Mouse (Mus musculus) embryonic stem cell, embryonic (primary cell): ENCODE measurements around the gene Snrpc.

Source experiments
- CTCF ChIA-PET, 4 experiments: fragments of 300-600 bp in 2 of 4; fragments of 350-600 bp in 2 of 4; sonication (Branson Sonifier 250); formaldehyde crosslinking; loops; one replicate each; lab custom pipeline; 2022; ENCODE audit warnings: inconsistent platforms in 2 of 4; lab: Charles Lee
- POLR2A ChIA-PET, 4 experiments: fragments of 300-600 bp in 2 of 4; fragments of 350-600 bp in 2 of 4; sonication (Branson Sonifier 250); formaldehyde crosslinking; loops; one replicate each; lab custom pipeline; 2022; ENCODE audit warnings: antibody characterized with exemption in 4 of 4, inconsistent platforms in 1 of 4; lab: Charles Lee

The Snrpc gene

DNA sequence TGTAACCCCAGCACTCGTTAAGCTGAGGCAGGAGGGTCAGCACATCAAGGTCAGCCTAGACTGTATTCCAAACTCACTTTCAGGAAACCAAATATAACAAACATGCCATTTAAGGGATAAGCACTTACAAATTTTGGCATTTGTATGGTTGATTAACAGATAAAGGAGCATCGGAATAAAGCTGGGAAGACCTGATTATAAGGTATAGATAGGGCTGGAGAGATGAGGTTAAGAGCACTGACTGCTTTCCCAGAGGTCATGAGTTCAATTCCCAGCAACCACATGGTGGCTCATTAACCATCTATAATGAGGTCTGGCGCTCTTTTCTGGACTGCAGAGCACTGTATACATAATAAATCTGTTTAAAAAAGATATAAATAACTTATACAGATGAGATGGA, 35.6 kb downstream of the Snrpc start:
- POLR2A ChIA-PET: interaction anchor here in 3 of 4 experiments (0.5 to 3.6 kb wide), 6 partner anchors 9 to 225 kb away, joined by 3 to 17 read pairs (median 3); partner anchors contain the start of gene Uhrf1bp1 (in 1 of the 3)
- CTCF ChIA-PET: interaction anchor here in 1 of 4 experiments (1.0 kb wide), 1 partner anchor 15 kb away, joined by 4 read pairs; no protein-coding TSS in a partner anchor

- POLR2A ChIA-PET: interaction anchor here in 2 of 4 experiments (0.6 to 3.6 kb wide), 5 partner anchors 8 to 290 kb away, joined by 3 to 17 read pairs (median 3); partner anchors contain the start of gene Uhrf1bp1 (in 1 of the 2)
- CTCF ChIA-PET: interaction anchor here in 2 of 4 experiments (0.5 to 0.6 kb wide), 2 partner anchors 60 to 106 kb away, joined by 3 read pairs; no protein-coding TSS in a partner anchor
Measured at GRCm38 (mm10) chr17:27874510-27874909, 36.6 kb downstream of the Snrpc start.

DNA sequence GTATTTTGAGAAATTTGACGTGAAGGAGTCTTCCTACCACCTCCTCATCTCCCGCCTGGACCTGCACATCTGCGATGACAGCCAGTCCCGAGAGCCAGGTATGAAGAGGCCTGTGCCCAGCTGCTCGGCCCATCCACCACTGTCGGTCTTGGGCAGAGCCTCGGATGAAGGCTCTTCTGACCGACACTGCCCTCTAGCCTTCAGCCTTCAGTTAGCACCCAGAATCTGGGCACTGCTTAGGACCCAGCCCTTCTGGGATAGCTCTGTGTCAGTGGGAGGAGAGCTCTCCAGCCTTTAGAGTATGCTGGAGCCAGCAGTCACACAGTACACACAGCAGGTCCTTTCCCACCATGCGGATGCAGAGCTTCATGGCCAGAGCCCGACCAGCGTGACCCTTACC, 43.6 kb downstream of the Snrpc start:
- CTCF ChIA-PET: interaction anchor here in 2 of 4 experiments (0.5 to 2.6 kb wide), 14 partner anchors 10 to 265 kb away, joined by 3 to 10 read pairs (median 3); partner anchors contain the start of gene Uhrf1bp1 (in 1 of the 2)
- POLR2A ChIA-PET: interaction anchor here in 2 of 4 experiments (0.5 to 1.2 kb wide), 9 partner anchors 10 to 432 kb away, joined by 3 to 4 read pairs (median 3); partner anchors contain the start of genes Anks1 (in 1 of the 2), Fance (in 1 of the 2) and Uhrf1bp1 (in 1 of the 2)

- ChIA-PET POLR2A (interaction anchor here in 2 of 4 experiments (0.6 to 1.8 kb wide), 6 partner anchors 9 to 248 kb away, joined by 3 to 5 read pairs (median 3); partner anchors contain the start of gene Uhrf1bp1 (in 1 of the 2)), CTCF (interaction anchor here in 2 of 4 experiments (0.6 to 1.4 kb wide), 3 partner anchors 38 to 199 kb away, joined by 3 read pairs; no protein-coding TSS in a partner anchor)
Measured at GRCm38 (mm10) chr17:27883129-27883528, 45.2 kb downstream of the Snrpc start.

DNA sequence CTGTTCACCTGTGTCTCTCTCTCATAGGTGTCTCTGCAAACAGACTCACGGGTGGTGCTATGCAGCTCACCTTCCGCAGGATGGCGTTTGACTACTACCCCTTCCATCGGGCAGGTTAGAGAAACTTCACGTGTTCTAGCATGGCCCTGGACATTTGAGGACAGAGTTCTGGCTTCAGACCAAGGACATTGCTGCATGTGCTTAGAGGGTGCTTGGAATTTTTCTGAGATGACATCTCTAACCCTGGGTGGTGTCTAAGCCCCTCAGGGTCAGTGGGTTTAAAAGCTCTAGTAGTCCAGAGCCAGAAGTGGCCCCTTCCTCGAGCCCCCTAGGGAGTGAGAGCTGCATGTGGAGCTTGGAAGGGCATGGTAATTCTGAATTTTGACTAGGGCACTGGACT, 46.0 kb downstream of the Snrpc start:
- POLR2A ChIA-PET: interaction anchor here in 1 of 4 experiments (1.0 to 1.8 kb wide), 5 partner anchors 9 to 24 kb away, joined by 3 to 6 read pairs (median 5); no protein-coding TSS in a partner anchor

DNA sequence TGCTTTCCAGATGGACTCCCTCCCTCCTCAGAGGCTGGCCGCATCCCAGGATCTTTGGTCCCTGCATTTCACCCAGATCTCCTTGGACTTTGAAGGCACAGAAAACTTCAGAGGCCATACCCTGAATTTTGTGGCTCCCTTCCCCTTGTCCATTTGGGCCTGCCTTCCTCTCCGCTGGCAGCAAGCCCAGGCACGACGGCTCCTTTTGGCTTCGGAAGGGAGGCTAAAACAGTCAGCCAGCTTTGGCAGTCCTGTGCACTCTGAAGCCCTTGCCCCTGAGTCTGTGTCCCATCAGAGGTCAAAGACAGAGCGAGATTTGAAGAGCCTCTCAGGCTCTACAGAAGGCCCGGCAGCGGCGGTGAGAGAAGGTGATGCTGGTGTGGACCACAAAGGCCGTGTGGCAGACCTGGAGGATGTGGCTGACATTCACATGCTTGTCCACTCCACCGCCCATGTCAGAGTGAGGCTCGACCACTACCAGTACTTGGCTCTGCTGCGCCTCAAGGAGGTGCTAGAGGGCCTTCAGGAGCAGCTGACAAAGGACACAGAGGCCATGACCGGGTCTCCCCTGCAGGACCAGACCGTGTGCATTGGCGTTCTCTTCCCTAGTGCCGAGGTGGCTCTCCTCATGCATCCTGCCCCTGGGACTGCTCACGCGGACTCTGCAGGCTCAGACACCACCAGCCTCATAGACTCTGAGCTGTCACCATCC, 48.7 kb downstream of the Snrpc start:
- ChIA-PET POLR2A (interaction anchor here (0.5 to 2.0 kb wide), 14 partner anchors 10 to 257 kb away, joined by 3 to 6 read pairs (median 4); partner anchors contain the start of genes Anks1 (in 1 of the 4), Taf11 (in 1 of the 4), Tcp11 (in 1 of the 4) and Uhrf1bp1 (in 1 of the 4)), CTCF (interaction anchor here in 3 of 4 experiments (0.6 to 2.1 kb wide), 13 partner anchors 11 to 752 kb away, joined by 3 to 5 read pairs (median 4); no protein-coding TSS in a partner anchor)

More for the DNA sequence above, 46.0 kb downstream of the Snrpc start:
- CTCF ChIA-PET: no interaction called here
